Mouse (Mus musculus) intestine, embryonic 16.5 days (tissue): Measurements from ENCODE around the gene Cnga4. TPM values are rescaled to one million over a fixed set of nuclear protein-coding genes. Genes with fewer than 3 reads are reported as not detected.
"Not testable (repeated sequence)": the region's sequence is repeated elsewhere in the genome, so short reads cannot be mapped to it uniquely, and the experiment has no call there.

ENCODE experiments used
- ATAC-seq: fragments of 200-750 bp; cut with Nextera tagmentation; 2 replicates; pipeline ENCODE4 v1.8.0; 2017; ENCODE audit warnings: moderate TSS enrichment, moderate library complexity
- H3K27ac ChIP-seq: fragments of 300-500 bp; sonication (generic); 2 replicates; pipeline ENCODE4 v1.5.1; 2014; ENCODE audit warnings: mild to moderate bottlenecking, low read length
- H3K27me3 ChIP-seq: fragments of 300-500 bp; sonication (generic); replicated peaks from 2 replicates; pipeline ENCODE4 v1.6.1; 2014; ENCODE audit warnings: low read length, control low read depth, mixed read lengths; ENCODE audit not compliant: control insufficient read depth, insufficient read depth
- H3K36me3 ChIP-seq: fragments of 300-500 bp; sonication (generic); 2 replicates; pipeline ENCODE4 v1.6.1; 2014; ENCODE audit warnings: low read length, control low read depth; ENCODE audit not compliant: control insufficient read depth, insufficient read depth
- H3K4me1 ChIP-seq: fragments of 300-500 bp; sonication (generic); 2 replicates; pipeline ENCODE4 v1.6.1; 2014; ENCODE audit warnings: low read length, control low read depth, mixed read lengths; ENCODE audit not compliant: control insufficient read depth, insufficient read depth
- H3K4me2 ChIP-seq: fragments of 300-500 bp; sonication (generic); 2 replicates; pipeline ENCODE4 v1.6.1; 2014; ENCODE audit warnings: low read depth, low read length, control low read depth
- H3K4me3 ChIP-seq: fragments of 300-500 bp; sonication (generic); 2 replicates; pipeline ENCODE4 v1.5.1; 2014; ENCODE audit warnings: mild to moderate bottlenecking, low read length
- H3K9ac ChIP-seq: fragments of 300-500 bp; sonication (generic); 2 replicates; pipeline ENCODE4 v1.6.1; 2014; ENCODE audit warnings: low read depth, low read length
- H3K9me3 ChIP-seq: fragments of 300-500 bp; sonication (generic); 2 replicates; pipeline ENCODE4 v1.6.1; 2016; ENCODE audit warnings: low read length, control low read depth; ENCODE audit not compliant: control insufficient read depth
- WGBS: fragments of 180-500 bp; shearing (Covaris S2); extraction: QIAGEN DNeasy Blood & Tissue Kit; methylation state at CpG from one replicate; pipeline ENCODE4 v1.1.7; 2014; 5-methylcytosine and 5-hydroxymethylcytosine counted together
- polyA plus RNA-seq: library from polyadenylated mRNA; unstranded; fragments of >200 nt; fragmentation: Nextera tagmentation; extraction: Ambion mirVana; gene quantifications from 2 replicates; pipeline ENCODE4 v1.2.1, GENCODE M21; 2015

The Cnga4 gene
- polyA plus RNA-seq, 1 experiment from 2014 or later = 0.06 TPM

GRCm38 (mm10) chr7:105406322-105406721 lies 2.0 kb downstream of the Cnga4 start:
- H3K9me3 ChIP-seq = no peaks in the 10 kb centered on the region
- H3K4me1 ChIP-seq = no peaks in the 10 kb centered on the region
- H3K27ac ChIP-seq = no peak overlapping the region
- 84% methylated on average over 1 of the region's 1 CpGs for WGBS
- no peak overlapping the region for H3K9ac ChIP-seq
- H3K36me3 ChIP-seq = no peaks in the 10 kb centered on the region
- ATAC-seq = no peak
- no peak overlapping the region for H3K4me2 ChIP-seq
- no peaks in the 10 kb centered on the region for H3K27me3 ChIP-seq
- no peak overlapping the region for H3K4me3 ChIP-seq

GRCm38 (mm10) chr7:105411874-105412632 lies 7.7 kb downstream of the Cnga4 start:
- H3K4me1 ChIP-seq, H3K4me3 ChIP-seq, H3K4me2 ChIP-seq, H3K9ac ChIP-seq, H3K36me3 ChIP-seq, H3K27ac ChIP-seq, H3K9me3 ChIP-seq, H3K27me3 ChIP-seq: not testable (repeated sequence)
- 0 out of 2 replicates have a peak, but pooled peaks have one; percentile 56 for ATAC-seq
- WGBS = 54% methylated on average over 8 of the region's 8 CpGs

- H3K27me3 ChIP-seq = no peaks in the 10 kb centered on the region
- WGBS = 42% methylated on average over 6 of the region's 6 CpGs
- no peak overlapping the region for H3K4me2 ChIP-seq
- H3K36me3 ChIP-seq = no peaks in the 10 kb centered on the region
- H3K27ac ChIP-seq = no peak overlapping the region
- H3K4me3 ChIP-seq = no peak overlapping the region
- no peaks in the 10 kb centered on the region for H3K4me1 ChIP-seq
- no peak overlapping the region for H3K9ac ChIP-seq
- H3K9me3 ChIP-seq = no peaks in the 10 kb centered on the region
- ATAC-seq = no peak
These were observed 10.0 kb downstream of the Cnga4 start for GRCm38 (mm10) chr7:105414385-105414784.

- no peaks in the 10 kb centered on the region for H3K9me3 ChIP-seq
- no peak for ATAC-seq
- no peaks in the 10 kb centered on the region for H3K36me3 ChIP-seq
- H3K27me3 ChIP-seq = no peaks in the 10 kb centered on the region
- no peak overlapping the region for H3K27ac ChIP-seq
- no peak overlapping the region for H3K9ac ChIP-seq
- H3K4me2 ChIP-seq = no peak overlapping the region
- no peaks in the 10 kb centered on the region for H3K4me1 ChIP-seq
- 83% methylated on average over 7 of the region's 7 CpGs for WGBS
- no peak overlapping the region for H3K4me3 ChIP-seq
These were observed 12.2 kb downstream of the Cnga4 start for GRCm38 (mm10) chr7:105416529-105416928.

GRCm38 (mm10) chr7:105418106-105418505 lies 13.7 kb downstream of the Cnga4 start:
- Histone ChIP-seq H3K4me3 (no peak overlapping the region), H3K4me1 (no peaks in the 10 kb centered on the region), H3K9me3 (no peaks in the 10 kb centered on the region), H3K9ac (no peak overlapping the region), H3K27ac (no peak overlapping the region), H3K36me3 (no peaks in the 10 kb centered on the region), H3K27me3 (no peaks in the 10 kb centered on the region), H3K4me2 (no peak overlapping the region)
- no peak for ATAC-seq
- 86% methylated on average over 5 of the region's 5 CpGs for WGBS

GRCm38 (mm10) chr7:105420903-105421302 lies 16.5 kb downstream of the Cnga4 start:
- no peaks in the 10 kb centered on the region for H3K9me3 ChIP-seq
- 0 out of 2 replicates have a peak, but pooled peaks cover 6% of the 10 kb centered on the region for H3K4me1 ChIP-seq
- H3K4me2 ChIP-seq = no peak overlapping the region
- no peak overlapping the region for H3K27ac ChIP-seq
- H3K36me3 ChIP-seq = no peaks in the 10 kb centered on the region
- ATAC-seq = no peak
- no peak overlapping the region for H3K9ac ChIP-seq
- H3K4me3 ChIP-seq = no peak overlapping the region
- WGBS = 27% methylated on average over 2 of the region's 2 CpGs
- peaks cover 12% of the 10 kb centered on the region for H3K27me3 ChIP-seq

- Histone ChIP-seq H3K9ac (no peak overlapping the region), H3K9me3 (no peaks in the 10 kb centered on the region), H3K27me3 (peaks cover 16% of the 10 kb centered on the region), H3K36me3 (no peaks in the 10 kb centered on the region), H3K4me3 (no peak overlapping the region), H3K27ac (no peak overlapping the region), H3K4me2 (no peak overlapping the region), H3K4me1 (0 out of 2 replicates have a peak, but pooled peaks cover 8% of the 10 kb centered on the region)
- 25% methylated on average over 5 of the region's 5 CpGs for WGBS
- ATAC-seq = no peak
These were observed 20.0 kb downstream of the Cnga4 start for GRCm38 (mm10) chr7:105424368-105424767.

GRCm38 (mm10) chr7:105425424-105426043 lies 21.2 kb downstream of the Cnga4 start, which contains the start of gene Cckbr:
Gene Cckbr (plus strand): TSS chr7:105425731.
- 1% methylated on average over 31 of the region's 31 CpGs for WGBS
- H3K36me3 ChIP-seq = no peaks in the 10 kb centered on the region
- H3K27ac ChIP-seq = no peak within 1 kb of the TSS
- H3K9me3 ChIP-seq = no peaks in the 10 kb centered on the region
- H3K9ac ChIP-seq = no peak within 1 kb of the TSS
- peaks cover 16% of the 10 kb centered on the region for H3K27me3 ChIP-seq
- ATAC-seq = peak; percentile 79
- 0 out of 2 replicates have a peak, but pooled peaks cover 8% of the 10 kb centered on the region for H3K4me1 ChIP-seq
- H3K4me3 ChIP-seq = peak within 1 kb of the TSS; percentile 41
- peak within 1 kb of the TSS; percentile 69 for H3K4me2 ChIP-seq

- no peak overlapping the region for H3K27ac ChIP-seq
- peaks cover 16% of the 10 kb centered on the region for H3K27me3 ChIP-seq
- H3K9ac ChIP-seq = no peak overlapping the region
- 0 out of 2 replicates have a peak, but pooled peaks cover 8% of the 10 kb centered on the region for H3K4me1 ChIP-seq
- peak overlapping the region; percentile 41 for H3K4me3 ChIP-seq
- H3K4me2 ChIP-seq = peak overlapping the region; percentile 69
- no peaks in the 10 kb centered on the region for H3K9me3 ChIP-seq
- no peaks in the 10 kb centered on the region for H3K36me3 ChIP-seq
- 0 out of 2 replicates have a peak, but pooled peaks have one; percentile 18 for ATAC-seq
- 3% methylated on average over 11 of the region's 11 CpGs for WGBS
These were observed 21.7 kb downstream of the Cnga4 start for GRCm38 (mm10) chr7:105426051-105426450.
